Mouse (Mus musculus) megakaryocyte, embryonic 14.5 days (primary cell): ENCODE results near the gene Abi1.

Experiments
- FLI1 ChIP-seq: IDR thresholded peaks from 2 replicates; pipeline ENCODE4 v1.6.1; 2012; ENCODE audit warnings: low read length, inconsistent platforms, mixed read lengths
- GATA1 ChIP-seq: IDR thresholded peaks from 3 replicates; pipeline ENCODE4 v1.6.1; 2012; ENCODE audit warnings: mixed read lengths, low read length, inconsistent platforms, borderline replicate concordance

GRCm38 (mm10) chr2:23030631-23031030 lies 9.4 kb downstream of the Abi1 start:
- no peak for TF ChIP-seq GATA1
- no peak for TF ChIP-seq FLI1
